1 mouse cellular context compared by ENCODE assay signal in genomic region chr17:56258812-56259211, GRCm38 (mm10).
TF ChIP-seq lines count a peak whose summit lies in the region.

No protein-coding gene starts in this region.

TF ChIP-seq in CH12.LX, 34 proteins besides CTCF, POLR2A, EP300 and RAD21:
- TF ChIP-seq ELF1 (IDR thresholded peaks at IDR 0.05; ENCODE audit: low read depth, low read length): 0 out of 2 replicates have a peak, but pooled peaks have one; percentile 16
- peak; percentile 57; the same call in 1 of the 2 replicates for TF ChIP-seq MAX (IDR thresholded peaks at IDR 0.05; ENCODE audit: low read length)
- TF ChIP-seq USF1 (IDR thresholded peaks at IDR 0.05; ENCODE audit: low read depth, low read length): peak; percentile 28; the same call in 1 of the 2 replicates
- peak; percentile 59 for TF ChIP-seq ZNF384 (IDR thresholded peaks at IDR 0.05; ENCODE audit: low read depth, low read length)
